Mouse (Mus musculus): ENCODE measurements around the gene Mlana.
A peak's percentile ranks its signal among the peaks of the same experiment; 100 is the strongest.

Gene Mlana

DNA sequence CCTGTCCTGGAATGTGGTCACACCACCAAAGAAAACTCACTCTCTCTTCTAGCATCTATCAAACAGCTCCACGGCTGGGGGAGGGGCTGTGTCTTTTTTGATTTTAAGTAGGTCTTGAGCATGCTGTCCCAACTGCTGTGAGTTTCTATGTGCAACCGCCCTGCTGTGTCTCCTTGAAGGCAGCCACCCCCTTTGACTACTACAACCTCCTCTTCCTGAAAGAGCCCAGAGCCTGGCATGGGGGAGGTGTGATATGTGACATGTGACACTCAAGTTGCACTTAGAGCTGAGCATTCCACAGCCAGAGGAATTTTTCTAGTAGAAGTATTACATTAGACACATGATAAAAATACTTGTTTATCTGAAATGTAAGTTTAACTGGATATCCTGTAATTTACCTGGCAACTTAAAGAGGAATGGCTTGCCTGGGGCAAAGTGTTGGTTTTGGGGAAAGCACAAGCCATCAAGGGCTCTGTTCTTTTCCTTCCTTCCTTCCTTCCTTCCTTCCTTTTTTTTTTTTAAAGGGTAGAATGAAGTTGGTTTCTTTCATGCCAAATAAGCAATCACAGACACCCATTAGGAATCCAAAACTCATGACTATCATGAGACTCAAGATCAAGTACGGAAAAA is at the start of gene Mlana:
Mlana (plus strand) TSS at position 580 of the 630 bp plus-strand sequence.
- DNase-seq, result no peak

DNA sequence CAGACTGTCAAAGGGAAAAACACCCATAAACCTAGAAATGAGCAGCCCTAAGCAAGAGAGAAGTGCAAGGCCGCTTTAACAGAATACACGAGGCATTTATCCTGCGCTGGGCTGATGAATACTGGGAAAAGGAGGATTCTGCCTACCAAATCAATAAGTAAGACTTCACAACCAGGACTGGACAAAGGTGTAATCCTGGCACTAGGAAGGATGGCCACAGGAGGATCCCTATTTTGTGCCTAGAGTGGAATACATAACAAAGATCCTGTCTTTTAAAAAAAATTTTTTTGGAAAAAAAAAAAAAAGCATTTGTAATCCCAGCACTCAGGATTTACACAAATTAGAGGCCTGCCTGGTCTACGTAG is 49.1 kb upstream of the Mlana start:
- no peak for DNase-seq

DNA sequence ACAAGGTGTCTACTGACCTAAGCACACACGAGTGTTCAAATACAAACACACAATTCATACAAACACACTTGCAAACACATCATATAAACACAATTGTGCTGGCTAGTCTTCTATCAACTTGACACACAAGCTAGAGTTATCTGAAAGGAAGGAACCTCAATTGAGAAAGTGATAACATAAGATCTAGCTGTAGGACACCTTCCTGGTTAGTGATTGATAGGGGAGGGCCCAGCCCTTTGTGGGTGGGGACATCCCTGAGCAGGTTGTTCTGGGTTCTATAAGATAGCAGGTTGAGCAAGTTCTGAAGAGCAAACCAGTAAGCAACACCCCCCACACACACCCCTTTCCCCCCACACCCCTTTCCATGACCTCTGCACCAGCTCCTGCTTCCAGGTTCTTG is 47.9 kb upstream of the Mlana start:
- no peak for DNase-seq

DNA sequence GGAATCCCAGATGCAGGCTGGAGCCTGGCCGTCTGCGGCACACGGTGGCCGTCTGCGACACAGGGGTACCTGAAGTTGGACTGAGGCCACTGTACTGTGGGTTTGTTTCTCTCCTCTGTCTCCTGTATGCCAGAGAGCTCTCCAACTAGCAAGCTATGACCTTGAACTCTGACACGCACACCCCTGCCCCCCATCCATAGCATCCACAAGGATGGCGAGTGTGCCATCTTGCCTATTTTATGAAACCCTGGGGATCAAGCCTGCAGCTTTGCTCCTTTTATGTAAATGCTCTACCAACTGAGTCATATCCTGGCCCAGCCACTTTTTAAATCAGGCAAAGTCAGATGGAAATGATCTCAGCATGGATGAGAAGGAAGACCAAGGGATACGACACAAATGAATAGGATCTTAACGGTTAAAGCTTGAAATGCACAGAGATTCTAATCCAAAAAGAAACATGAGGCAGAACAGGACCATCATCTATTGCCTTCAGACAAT is 43.8 kb upstream of the Mlana start:
- no peak for DNase-seq

DNA sequence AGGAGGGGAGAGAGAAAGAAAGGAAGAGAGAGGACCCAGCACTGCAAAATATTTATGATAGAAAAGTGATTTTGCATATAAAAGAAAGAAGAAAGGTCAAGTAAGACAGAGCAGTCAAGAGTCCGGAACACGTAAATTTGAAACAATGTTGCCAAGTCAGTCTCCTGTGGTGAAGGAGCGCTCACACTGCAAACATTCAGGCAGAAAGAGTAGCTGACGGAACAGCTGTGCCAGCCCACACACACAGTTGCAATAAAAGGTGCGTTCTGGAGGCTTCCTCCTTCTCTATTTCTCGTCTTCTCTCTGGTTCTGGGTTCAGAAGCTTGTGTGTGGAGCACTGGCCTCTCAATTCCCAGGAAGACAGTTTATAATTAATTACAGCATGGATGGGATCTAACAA is 42.5 kb upstream of the Mlana start:
- no peak for DNase-seq

DNA sequence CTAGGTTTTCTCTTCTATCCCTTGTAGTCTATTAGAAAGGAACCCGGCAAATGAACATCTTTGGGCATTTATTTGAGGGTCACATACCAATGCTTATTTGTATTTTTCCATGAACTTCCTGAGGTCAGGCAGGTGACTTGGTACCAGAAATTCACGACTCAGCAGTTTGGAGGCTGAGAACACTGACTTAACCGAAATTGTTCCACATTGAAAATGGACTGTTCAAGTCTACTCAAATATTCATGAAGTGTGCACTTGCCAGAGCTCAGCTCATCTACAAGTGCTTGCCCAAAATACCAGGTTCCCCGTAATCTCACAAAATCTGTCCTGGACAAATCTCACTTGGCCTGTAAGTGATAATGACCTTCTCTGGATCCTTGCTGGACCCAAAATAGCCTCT is 41.6 kb upstream of the Mlana start:
- no peak for DNase-seq

DNA sequence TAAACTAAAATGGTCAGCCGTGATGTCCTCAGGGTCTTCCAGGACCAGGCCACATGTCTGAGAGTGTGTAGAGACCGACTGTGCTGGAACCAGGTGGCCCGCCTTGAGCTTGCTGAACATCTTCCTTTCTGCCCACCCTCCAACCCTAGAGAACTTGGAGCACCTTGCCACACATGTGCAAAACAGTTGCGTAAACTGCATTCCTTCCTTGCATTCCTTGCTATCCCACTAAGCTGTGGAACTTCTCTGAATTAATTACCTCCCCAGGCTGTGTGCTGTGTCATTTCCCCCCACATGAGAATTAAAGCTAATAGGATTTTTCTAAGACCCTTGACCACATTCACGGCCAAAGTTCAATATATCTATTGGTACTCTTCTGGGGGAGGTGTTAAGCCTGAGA is 41.0 kb upstream of the Mlana start:
- DNase-seq, result no peak

DNA sequence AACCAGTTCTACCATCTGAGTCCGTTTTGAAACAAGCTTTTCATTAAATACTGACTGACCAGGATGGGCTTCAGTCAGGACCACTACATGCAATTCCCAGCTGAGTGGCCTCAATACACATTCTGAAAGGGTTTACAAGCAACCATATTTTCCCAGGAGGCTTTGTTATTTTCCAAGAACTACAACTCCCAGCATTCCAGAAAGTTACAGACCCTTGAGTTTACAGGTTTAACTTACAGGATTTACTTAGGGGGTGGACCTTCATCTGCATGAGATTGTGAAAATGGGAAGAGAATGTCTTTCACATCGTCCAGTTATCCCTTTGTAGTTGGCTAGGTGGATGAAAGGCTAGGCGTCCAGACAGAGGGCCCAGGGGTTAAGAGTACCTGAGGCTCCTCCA is 40.6 kb upstream of the Mlana start:
- DNase-seq, result no peak

DNA sequence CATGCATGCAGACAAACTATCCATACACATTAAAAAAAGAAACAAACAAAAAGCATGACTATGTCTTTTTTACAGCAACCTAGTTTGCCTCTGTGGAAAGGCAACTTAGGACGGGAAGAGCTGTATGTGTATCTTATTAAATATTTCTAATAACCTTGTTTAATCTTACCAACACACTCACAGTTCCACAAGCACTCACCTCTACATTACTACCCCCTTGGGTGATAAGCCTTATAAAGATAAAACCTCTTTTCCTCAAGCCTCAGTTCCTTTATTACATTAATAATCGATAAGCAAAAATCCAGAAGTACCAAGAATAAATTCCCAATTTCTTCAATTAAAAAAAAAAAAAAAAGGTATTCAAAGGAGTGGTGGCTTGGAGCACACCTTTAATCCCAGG is 40.1 kb upstream of the Mlana start:
- DNase-seq, result no peak

DNA sequence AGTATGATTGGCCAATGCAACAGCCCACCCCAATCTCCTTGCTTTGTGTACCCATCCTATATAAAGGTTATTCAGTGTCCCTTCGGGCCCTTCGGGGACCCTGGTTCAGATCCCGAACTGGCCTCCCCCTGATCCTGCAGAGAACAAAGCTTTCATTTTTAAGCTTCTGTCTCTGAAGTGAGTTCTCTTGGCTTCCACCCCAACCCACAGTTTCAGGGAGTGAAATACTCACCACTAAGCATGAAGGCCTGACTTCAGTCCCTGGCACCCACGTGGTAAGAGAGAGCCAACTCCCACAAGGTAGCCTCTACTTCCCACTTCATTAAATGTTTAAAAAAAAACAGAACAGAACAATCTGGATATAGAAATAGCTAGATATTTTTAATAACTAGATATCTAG is 38.8 kb upstream of the Mlana start:
- DNase-seq, result no peak

DNA sequence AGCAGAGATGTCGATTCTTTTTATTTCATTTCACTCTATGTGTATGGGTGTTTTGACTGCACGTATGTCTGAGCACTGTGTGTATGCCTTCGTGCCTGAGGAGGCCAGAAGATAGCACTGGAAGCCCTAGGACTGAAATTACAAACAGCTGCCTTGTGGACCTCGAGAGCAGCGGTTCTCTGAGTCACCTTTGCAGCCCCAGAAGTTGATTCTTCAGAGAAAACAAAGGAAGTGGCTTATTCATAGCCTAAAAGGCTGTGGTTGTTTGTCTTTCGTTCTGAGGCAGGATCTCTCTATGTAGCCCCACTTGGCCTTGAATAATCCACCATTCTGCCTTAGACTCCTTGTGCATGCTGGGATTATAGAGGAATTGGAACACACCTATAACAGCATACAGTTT is 37.9 kb upstream of the Mlana start:
- no peak for DNase-seq

DNA sequence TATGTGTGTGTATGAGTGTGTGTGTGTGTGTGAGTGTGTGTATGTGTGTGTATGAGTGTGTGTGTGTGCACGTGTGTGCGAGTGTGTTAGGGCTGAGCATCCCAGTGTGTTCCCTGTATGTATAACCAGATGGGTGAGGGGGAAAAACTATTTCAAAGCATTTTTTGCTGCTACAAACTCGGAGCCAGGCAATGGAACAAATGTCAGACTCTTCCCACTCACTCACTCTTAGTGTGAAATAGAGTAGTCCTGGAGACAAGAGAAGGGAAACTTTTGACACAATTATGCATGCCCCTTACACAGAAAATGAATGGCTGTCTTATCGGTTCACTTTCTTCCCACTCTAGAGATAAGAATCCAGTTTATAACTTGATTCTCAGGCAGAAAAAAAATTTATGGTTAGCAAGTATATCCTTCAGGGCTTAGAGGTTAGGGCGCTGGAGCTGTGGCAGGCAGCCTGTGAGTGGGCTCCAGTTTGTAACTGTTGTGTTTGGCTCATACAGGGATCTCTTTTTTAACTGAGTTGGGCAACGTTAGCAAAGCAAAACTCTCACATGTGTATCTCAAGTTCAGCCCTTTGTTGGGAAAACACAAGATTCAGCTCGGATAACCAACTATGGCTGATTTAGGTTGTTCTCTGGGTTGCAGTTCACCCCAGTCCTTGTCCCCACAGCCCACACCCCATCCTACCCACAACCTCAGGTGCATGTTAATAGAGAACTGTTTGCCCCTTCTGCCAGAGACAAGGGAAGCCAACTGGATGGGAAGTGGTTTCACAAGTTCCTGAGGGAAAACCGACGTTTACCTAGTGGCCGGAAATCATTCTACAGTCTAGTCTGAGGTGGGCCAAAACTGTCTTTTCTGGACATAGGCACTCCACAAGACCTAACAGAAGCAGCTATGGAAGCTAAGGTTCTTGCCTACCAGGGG is 36.5 kb upstream of the Mlana start:
- no peak for DNase-seq

DNA sequence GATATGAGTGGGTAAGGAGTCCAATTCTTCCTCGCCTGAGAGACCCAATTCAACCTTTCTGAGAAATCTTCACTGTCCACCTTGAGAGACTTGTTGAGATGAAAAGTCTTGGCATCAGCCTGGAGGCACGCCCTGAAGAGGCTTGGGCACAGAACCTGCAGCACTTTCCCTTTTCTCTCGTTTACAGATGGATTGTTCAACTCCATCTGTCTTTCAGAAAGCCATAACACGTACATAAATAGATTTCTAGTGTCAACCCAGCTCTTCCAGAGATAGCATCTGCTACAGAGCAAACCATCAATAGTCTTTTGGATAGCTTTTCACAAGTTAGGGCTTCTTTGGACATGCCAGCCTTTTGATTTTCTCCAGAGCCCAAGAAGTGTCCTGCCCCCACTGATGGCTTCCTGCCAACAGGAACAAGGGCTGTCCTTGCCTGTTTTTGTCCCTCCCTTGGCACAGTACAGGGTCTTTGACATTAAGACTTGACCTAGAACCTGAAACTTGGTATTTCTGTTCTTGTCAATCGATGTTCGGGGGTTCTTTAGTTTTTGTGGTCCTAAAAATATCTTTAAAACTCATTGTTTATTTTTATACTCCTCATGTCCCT is 35.5 kb upstream of the Mlana start:
- DNase-seq, result no peak

DNA sequence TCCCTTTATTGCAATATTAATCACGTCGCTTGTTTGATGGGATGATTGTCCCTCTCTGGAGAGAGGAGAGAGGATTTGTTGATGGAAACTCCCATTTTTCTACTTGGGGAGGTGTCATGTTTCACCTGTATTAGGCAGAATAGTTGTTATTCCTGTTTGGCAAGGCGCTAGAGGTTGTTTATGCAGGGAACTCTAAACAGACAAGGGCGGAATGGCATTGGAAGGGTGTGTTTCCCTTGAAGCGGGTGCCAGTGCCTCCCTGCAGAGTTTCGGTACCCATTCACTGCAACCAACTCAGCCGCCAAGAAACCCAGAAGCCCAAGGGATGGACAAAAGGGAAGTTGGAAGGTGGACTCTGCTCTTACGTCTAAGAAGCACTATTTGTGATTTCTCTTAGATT is 33.8 kb upstream of the Mlana start:
- no peak for DNase-seq

DNA sequence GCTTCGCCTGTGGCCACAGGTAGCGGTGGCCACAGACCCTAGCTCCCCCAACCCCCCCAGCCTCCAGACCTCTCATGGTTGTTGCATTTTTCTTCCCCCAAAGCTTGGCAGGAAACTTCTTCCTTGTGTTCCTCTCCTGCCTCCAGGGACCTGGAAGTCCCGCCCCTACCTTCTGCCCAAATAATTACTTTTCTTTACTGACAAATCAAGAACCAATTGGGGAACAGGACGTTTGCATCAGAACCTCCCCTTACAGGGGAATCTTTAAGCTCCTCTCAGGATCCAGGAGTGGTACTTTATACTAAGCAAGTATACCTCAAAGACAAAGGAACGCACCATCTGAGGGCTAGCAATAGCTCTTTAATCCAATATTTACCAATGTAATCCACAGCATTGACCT is 32.7 kb upstream of the Mlana start:
- no peak for DNase-seq

DNA sequence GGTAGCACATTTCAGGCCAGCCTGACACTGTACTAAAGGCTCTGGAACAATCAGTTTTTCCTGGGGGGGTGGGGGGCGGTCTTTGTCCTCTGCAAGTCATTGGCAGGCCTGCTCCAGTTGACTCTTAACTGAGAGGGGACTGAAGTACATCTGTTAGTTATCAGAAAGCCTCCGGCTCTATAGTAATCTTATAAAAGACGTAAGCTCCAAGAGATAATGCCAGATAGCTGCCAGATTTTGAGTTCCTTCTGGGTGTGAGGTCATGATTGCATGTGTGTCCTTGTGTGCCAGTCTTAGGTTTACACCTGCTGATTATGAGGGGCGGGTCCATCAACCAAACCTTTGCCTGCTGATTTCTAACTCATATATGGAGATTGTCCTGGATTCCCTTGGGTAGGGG is 31.5 kb upstream of the Mlana start:
- no peak for DNase-seq

DNA sequence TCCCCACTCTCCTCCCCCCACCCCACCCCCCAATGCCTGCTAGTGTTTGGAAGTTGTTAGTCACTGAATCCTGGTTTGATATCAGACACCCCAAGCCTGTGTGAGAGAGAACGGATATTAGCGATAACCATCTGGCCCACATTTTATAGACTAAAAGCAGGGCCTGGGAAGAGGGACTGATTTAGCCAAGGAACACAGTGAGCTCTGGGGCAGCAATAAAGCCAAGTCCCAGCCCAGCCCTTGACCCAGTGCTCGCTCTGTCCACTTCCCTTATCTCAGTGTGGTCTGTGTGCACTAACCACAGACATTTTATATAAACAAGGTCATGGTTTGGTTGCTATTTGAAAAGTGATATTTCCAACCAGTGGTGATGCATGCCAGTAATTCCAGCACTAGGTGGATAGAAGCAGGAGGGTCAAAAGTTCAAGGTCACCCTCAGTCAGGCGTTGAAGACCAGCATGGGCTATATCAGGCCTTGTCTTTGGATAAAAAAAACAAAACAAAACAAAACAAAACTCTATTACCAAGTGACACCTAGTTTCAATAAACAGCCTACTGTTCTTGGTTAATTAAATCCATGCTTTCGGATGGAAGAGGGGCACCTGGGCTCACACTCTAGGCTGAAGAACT is 30.5 kb upstream of the Mlana start:
- DNase-seq, result peak; percentile 44

DNA sequence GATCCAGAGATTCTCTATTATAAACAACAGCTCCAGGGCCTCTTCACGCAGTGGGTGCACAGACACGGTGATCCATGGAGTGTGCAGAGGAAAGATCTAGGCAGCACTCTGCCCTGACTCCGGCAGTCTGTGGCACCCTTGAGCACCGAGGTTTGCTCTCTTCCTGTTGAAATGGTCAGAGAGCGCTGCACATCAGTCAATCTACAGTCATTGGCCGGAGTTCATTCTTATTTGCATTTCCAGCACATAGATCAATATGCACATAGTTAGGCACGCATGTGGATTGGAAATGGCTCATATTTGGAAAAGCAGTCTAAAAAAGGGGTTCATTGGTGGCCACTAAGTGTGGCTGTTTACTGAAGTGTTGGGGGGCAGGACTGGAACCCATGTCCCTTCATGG is 29.5 kb upstream of the Mlana start:
- no peak for DNase-seq

DNA sequence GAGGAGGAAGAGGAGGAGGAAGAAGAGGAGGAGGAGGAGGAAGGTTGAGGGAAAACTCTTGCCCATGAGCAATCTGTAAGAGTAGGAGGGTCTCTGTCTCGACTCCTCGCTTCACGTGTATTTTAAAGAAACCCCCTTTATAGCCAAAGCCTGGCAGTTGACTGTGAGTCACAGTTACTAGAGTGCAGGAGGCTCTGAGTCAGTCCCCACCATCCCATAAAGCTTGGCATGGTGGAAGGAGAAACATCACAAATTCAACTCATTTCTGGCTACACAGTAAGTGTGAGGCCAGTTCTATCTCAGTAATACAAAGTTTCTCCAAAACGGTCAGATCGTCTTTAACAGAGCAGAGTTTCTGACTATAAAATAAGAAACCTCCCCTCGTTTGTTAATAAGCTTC is 27.4 kb upstream of the Mlana start:
- no peak for DNase-seq

DNA sequence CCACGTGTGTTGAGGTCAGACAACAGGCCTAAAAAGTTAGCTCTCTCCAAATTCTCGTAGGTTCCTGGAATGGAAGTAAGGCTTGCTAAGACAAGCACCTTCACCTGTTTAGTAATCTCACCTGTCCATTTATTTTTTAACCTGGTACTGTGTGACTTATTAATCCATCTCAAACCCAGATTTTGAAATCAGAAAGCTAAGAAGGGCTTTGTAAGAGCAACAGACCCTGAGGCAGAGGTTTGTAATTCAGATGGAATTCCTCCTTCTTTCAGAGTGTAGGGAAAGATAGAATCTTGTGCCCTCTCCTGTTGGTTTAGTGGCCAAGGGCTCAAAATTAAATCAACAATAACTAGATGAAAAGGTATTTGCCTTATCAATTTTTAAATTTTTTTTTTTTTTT is 26.5 kb upstream of the Mlana start:
- no peak for DNase-seq

DNA sequence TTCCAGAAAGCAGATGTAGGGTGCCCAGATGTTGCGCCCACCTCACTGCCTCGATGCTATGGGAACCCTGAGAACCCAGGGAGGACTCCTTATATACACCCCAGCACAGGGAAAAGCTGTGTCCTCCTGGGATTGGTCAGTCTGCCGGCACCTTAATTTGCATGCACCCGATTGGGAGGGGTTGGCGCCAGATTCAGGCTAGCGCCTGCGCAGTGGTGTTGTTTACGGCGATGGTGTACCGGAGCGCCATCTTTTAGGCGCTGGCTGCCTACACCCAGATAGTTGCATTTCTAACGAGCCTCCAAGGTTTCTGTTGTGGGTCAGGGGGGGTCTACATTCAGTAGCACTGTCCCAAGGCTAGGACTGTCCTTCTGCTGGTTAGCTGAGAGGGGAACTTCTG is 25.0 kb upstream of the Mlana start:
- no peak for DNase-seq

DNA sequence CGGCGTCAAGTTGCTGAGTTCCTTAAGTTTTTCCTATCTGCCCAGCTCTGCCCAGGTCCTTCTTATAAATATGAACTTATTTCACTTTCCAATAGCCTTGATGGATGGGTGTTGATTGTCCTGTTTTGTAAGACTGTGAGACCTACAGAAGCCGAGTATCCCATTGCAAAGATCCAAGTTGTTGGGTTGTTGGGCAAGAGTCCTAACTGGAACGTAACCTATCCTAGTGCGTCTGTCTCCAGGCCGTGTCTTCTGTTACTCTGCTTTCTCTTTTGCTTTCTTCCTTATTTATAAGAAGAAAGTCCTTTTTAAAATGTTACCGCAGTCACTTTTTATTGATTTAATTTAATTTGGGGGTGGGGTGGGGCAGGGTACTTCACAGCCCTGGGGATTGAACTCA is 22.7 kb upstream of the Mlana start:
- no peak for DNase-seq

DNA sequence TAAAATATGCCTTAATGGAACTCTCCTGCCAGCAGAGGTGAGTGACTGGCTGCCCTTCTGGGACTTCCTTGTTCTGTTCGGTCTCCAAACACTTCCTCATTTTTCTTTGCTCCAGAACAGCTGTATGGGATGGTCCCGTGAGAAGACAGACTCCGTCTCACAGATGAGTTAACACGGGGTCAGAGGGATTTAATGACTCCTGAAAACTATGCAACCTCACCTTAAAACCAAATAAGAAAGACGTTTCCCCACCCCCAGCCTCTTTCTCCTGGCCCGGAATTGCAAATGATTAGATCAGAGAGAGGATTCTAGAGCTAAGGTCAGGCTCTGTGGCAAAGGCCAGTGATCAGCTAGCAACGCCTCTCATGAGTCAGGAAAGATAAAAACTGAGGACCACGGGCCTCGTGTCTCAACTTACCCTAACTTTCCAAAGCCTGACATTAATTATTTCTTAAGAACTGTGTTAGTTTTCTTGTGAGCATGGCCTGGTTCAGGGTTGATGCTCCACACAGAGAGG is 22.0 kb upstream of the Mlana start:
- no peak for DNase-seq
